Mouse (Mus musculus) cortical plate, adult 2 months (tissue): ENCODE measurements around the gene Creg2.

Source experiments
- CTCF ChIP-seq: fragments of 200-500 bp; IDR thresholded peaks from 2 replicates; pipeline ENCODE4 v1.5.1; 2011; ENCODE audit warnings: mild to moderate bottlenecking, control low read depth, low read length; ENCODE audit not compliant: insufficient read depth; ENCODE audit errors: extremely low read depth
- POLR2A ChIP-seq: fragments of 200-500 bp; IDR thresholded peaks from 2 replicates; pipeline ENCODE4 v1.6.1; 2011; ENCODE audit warnings: mild to moderate bottlenecking, low read length, control low read depth; ENCODE audit not compliant: insufficient read depth; ENCODE audit errors: extremely low read depth

GRCm38 (mm10) chr1:39648584-39648983 lies 2.7 kb downstream of the Creg2 start:
- TF ChIP-seq CTCF (no peak), POLR2A (no peak)
